Mouse (Mus musculus): ENCODE measurements around the gene Olfr816.
"Not testable (repeated sequence)": the region's sequence is repeated elsewhere in the genome, so short reads cannot be mapped to it uniquely, and the experiment has no call there.

Gene Olfr816

DNA sequence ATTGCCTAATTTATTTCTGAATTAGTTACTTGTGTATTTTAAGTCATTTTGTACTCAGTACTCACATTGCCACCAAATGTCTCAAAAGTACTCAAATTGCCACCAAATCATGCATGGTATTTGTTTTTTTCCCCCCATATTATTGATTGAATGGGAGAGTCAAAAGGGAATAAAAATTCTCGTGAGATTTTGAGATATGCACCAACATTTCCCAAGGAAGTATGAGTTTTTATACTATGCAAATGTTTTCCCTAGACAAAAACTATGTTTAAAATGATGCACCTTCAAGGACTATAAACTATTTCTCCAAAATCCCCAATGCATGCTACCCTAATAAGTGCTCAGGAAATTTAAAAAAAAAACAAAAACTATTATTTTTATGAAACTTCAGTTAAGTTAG is at the start of gene Olfr816:
Olfr816 (minus strand) TSS at position 101 of the 400 bp plus-strand sequence.
- no peak for DNase-seq (ENCODE audit: low spot score)

DNA sequence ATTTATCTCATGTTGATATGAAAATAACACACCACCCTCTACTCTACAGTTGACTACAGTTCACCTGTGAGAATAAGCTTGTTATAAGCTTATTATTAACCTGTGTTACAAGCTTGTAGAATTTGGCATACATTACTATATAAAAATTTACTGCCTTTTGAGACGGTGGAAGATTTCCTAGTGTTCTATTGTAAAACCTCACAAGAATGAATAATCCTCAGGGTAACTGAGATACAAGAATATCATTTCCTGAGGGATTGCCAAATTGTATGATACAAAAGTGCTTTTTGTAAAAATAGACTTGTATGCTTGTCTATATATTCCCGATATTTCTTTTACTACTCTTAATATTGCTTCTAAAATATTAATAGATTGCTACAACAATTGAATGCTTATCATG is 33.6 kb upstream of the Olfr816 start, which contains the start of gene Olfr818:
Olfr818 (minus strand) TSS at position 101 of the 400 bp plus-strand sequence.
- no peak for DNase-seq (ENCODE audit: low spot score)

DNA sequence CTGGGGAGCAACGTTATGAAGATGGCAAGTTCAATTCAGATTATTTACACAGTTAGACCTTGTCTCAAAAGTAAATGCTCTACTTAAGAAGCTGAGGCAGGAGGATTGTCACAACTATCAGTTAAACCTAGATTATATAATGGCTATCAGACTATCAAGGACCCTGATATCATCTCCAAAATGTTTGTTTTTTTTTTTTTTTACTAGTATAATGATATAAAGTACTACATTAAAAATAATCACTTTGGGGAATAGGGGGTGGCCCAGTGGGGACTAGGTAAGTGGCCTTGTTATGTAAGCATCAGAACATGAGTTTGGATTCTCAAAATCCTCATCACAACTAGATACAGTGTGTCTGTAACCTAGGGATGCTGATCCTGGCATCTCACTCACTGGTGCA is 9.6 kb downstream of the Olfr816 start, which contains the start of gene Olfr815:
Olfr815 (minus strand) TSS at position 101 of the 400 bp plus-strand sequence.
- not testable (repeated sequence) for DNase-seq (ENCODE audit: low spot score)

DNA sequence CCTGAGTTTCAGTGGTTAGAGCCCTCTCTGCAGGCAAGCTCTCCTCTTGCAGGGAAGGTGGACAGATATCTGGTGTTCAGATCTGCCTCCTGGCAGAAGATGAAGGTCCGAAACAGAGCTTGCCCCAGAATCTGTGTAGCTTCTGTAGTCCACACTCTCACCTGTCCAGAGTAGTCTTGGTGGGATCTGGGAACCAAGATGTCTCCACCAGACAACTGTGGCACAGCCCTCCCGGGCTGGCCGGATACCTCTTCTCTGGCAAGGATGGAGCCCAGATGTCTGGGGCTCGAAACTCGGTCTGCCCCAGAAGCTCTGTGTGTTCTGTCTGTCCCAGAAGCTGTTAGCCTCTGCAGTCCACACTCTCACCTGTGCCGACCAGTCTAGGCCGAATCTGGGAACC is 29.5 kb downstream of the Olfr816 start:
- no peak for DNase-seq (ENCODE audit: low spot score)

DNA sequence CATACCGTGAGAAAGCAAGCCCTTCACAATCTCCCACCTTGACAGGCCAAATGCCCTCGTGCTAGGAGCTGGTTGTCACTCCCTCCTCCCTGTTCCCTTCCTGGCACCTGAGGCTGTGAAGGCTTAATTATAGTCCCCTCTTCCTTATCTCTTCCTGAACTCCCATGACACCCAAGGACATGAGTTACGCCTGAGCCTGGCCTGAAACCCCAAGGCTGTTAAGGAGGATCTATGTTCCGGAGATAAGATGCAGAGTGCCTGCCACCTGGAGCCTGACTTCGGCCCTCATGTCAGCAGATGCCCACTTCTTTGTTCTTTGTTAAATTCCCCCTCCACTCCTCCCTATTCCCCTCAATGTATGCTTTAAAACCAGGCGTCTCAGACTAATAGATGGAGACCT is 29.9 kb downstream of the Olfr816 start:
- DNase-seq (ENCODE audit: low spot score): not testable (repeated sequence)

DNA sequence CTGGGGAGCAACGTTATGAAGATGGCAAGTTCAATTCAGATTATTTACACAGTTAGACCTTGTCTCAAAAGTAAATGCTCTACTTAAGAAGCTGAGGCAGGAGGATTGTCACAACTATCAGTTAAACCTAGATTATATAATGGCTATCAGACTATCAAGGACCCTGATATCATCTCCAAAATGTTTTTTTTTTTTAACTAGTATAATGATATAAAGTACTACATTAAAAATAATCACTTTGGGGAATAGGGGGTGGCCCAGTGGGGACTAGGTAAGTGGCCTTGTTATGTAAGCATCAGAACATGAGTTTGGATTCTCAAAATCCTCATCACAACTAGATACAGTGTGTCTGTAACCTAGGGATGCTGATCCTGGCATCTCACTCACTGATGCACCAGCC is 35.6 kb downstream of the Olfr816 start, which contains the start of gene Olfr814:
Olfr814 (minus strand) TSS at position 101 of the 400 bp plus-strand sequence.
- not testable (repeated sequence) for DNase-seq (ENCODE audit: low spot score)

Measured in urinary bladder, postnatal 25 days (tissue).